Mouse (Mus musculus): ENCODE measurements around the gene Dok5. TPM values are rescaled to one million over a fixed set of nuclear protein-coding genes. Genes with fewer than 3 reads are reported as not detected.

Dok5 gene
- 0.18 and 0.23 TPM in 2 replicates for polyA plus RNA-seq (2012; rRNA removed)

DNA sequence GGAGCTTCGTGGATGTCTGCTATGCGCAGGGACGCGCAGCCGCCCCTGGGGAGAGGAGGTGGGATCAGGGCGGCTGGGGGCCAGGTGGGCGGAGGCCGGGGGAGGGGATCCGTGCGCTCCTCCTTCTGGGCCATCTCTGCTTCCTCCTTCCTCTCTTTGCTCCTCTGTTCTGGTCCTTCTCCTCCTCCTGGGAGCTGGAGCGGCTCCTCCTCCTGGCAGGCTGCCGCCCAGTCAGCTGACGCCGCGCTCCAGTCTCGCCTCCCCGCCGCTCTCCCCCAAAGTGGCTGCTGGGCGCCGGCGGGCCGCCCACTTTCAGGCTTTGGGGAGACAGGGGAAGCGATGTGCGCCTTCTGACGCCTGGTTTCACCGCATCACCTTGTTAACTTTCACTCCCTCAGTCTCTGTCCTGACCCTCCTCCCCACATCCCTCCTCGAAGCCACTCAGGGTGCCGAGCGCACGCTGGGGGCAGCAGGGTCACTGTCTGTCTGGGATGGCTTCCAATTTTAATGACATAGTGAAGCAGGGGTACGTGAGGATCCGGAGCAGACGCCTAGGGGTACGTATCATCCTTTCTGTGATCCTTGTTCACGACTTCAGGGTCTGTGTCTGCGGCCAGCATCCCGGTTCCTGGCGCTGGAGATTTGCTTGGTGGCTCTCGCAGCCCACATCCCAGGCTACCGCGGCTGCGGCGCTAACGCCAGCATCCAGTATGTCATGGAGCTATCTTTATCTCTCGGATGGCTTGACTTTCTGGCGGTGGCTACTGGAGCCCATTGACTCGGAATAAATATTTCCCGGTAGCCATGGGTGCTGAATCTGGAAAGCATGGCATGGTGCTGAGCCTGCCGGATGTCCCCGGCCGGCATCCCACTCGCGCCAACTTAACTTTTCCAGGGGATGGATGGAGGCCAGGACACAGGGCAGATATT lies at the start of gene Dok5:
Dok5 (plus strand) TSS at position 176 of the 930 bp plus-strand sequence.

Other genes starting within 250 kb of the Dok5 start
- gene Pfdn4, start 235.4 kb upstream of the Dok5 start, polyA plus RNA-seq (2012; rRNA removed) = 26.4 and 30.0 TPM in 2 replicates
- gene Cyp24a1, start 234.7 kb upstream of the Dok5 start, polyA plus RNA-seq (2012; rRNA removed) = under 0.01 TPM in 1 of 2 replicates, not detected in the other
- gene 4930470P17Rik, start 129.8 kb upstream of the Dok5 start, polyA plus RNA-seq (2012; rRNA removed) = not detected in 2 replicates

Data from liver, embryonic 14 days (tissue).